28 mouse cellular contexts compared by ENCODE assay signal in genomic region chr3:135327176-135327575, GRCm38 (mm10). TPM values are rescaled to one million over a fixed set of nuclear protein-coding genes. Genes with fewer than 3 reads are reported as not detected.
DNase-seq lines count a peak whose midpoint lies in the region; TF ChIP-seq lines count a peak whose summit lies in the region.
"Had no signal": no experiment of that assay in that cellular context is flagged by ENCODE, and none has a peak within 500 bp of the region (broad histone marks: within the 10 kb centered on the region; RNA-seq: fewer than 3 reads in every experiment).

No protein-coding gene starts in this region.

- H3K27me3 ChIP-seq in kidney, adult 2 months (replicated peaks; ENCODE audit: control insufficient read depth, insufficient read depth, low read length): no peaks in the 10 kb centered on the region
- H3K27me3 ChIP-seq: CH12.LX; heart, embryonic 12.5 days; heart, embryonic 15.5 days; hindbrain, embryonic 12.5 days; hindbrain, embryonic 15.5 days; intestine, embryonic 15.5 days; Patski had no signal

- no peak for TF ChIP-seq CTCF in kidney, adult 2 months (conservative IDR thresholded peaks at IDR 0.05; ENCODE audit: insufficient read depth, insufficient read length, low read depth, low read length)

- no peaks in the 10 kb centered on the region for H3K4me1 ChIP-seq in kidney, adult 2 months (ENCODE audit: control insufficient read depth, insufficient read depth, low read length)
- H3K4me1 ChIP-seq: heart, embryonic 12.5 days; heart, embryonic 15.5 days; hindbrain, embryonic 15.5 days; intestine, embryonic 15.5 days had no signal

- H3K36me3 ChIP-seq in kidney, adult 2 months (ENCODE audit: control insufficient read depth, insufficient read depth, low read length): no peaks in the 10 kb centered on the region
- H3K36me3 ChIP-seq: G1E; heart, embryonic 12.5 days; heart, embryonic 15.5 days; hindbrain, embryonic 12.5 days; hindbrain, embryonic 15.5 days; intestine, embryonic 15.5 days had no signal

- H3K4me3 ChIP-seq in kidney, adult 2 months (ENCODE audit: insufficient read depth, low read depth, low read length): no peak overlapping the region
- H3K4me3 ChIP-seq: gastrocnemius, adult 2 months; heart, embryonic 12.5 days; heart, embryonic 15.5 days; hindbrain, embryonic 12.5 days; hindbrain, embryonic 15.5 days; intestine, embryonic 15.5 days had no signal

- peak; percentile 3 for DNase-seq in heart, adult 8-10 months (ENCODE audit: low spot score)
- DNase-seq in heart, adult 9 months (ENCODE audit: low spot score in 2 of 2): no peak
- peak; percentile 33 for DNase-seq in kidney, adult 2 months
- DNase-seq in kidney, postnatal 10 days: no peak
- DNase-seq in lung, postnatal 25 days (ENCODE audit: low spot score): peak; percentile 14
- DNase-seq in lung, adult 18-20 months: no peak
- DNase-seq in right cerebral cortex, postnatal 14 days: no peak
- DNase-seq: adrenal gland, adult 8-10 months; adrenal gland, postnatal 25 days; cerebellum, adult 11-12 months; cerebellum, adult 8-10 months; cerebellum, postnatal 10 days; cerebellum, postnatal 36 days; forebrain, postnatal 0 days; gastrocnemius, adult 2 months; gastrocnemius, postnatal 14 days; heart, adult 11 months had no signal

- no peak overlapping the region for H3K27ac ChIP-seq in kidney, adult 2 months (ENCODE audit: insufficient read depth, low read depth, low read length)
- H3K27ac ChIP-seq: gastrocnemius, adult 2 months; heart, embryonic 15.5 days; hindbrain, embryonic 12.5 days; hindbrain, embryonic 15.5 days; intestine, embryonic 15.5 days had no signal

- WGBS in kidney, adult 2 months: 55% methylated on average over 6 of the region's 6 CpGs

- TF ChIP-seq POLR2A in kidney, adult 2 months (IDR thresholded peaks at IDR 0.05; ENCODE audit: low read depth, low read length): no peak

RNA-seq across cellular contexts. Expression of gene Slc9b2, which starts 19.7 kb away (rescaled TPM):
- total RNA-seq in heart, adult 8-10 months (2022): under 1 TPM; 0.19 to 0.98 (median 0.72) TPM
- 0.30 and 0.59 TPM in 2 replicates for polyA plus RNA-seq in kidney, adult 2 months (2012; rRNA removed)
- total RNA-seq: G1E had no signal
- polyA plus RNA-seq: G1E, Patski had no signal

RNA-seq across cellular contexts. Expression of gene Slc9b1, which starts 20.7 kb away (rescaled TPM):
- under 1 TPM in 2 of 4 experiments, not detected in 2; 0.50 to 0.72 TPM for total RNA-seq in heart, adult 8-10 months (2022)
- 0.06 TPM in 1 of 2 replicates, not detected in the other for polyA plus RNA-seq in kidney, adult 2 months (2012; rRNA removed)
- total RNA-seq: forebrain, postnatal 0 days; gastrocnemius, adult 2 months; gastrocnemius, postnatal 14 days had no signal
- polyA plus RNA-seq: brain, embryonic 14.5 days; forebrain, embryonic 14.5 days; forebrain, postnatal 0 days; heart, embryonic 12.5 days; heart, embryonic 15.5 days; hindbrain, embryonic 12.5 days; hindbrain, embryonic 15.5 days; Patski had no signal

RNA-seq across cellular contexts. Expression of gene Bdh2, which starts 46.2 kb away (rescaled TPM):
- 1 to 10 TPM; 2.7 to 7.0 (median 5.2) TPM for total RNA-seq in heart, adult 8-10 months (2022)
- 247 and 284 TPM in 2 replicates for polyA plus RNA-seq in kidney, adult 2 months (2012; rRNA removed)
- polyA plus RNA-seq: activated CD4-positive, CD25-positive, alpha-beta regulatory T cell, adult 4 months; G1E had no signal

Comparison
In these comparisons a context has a peak if more than half of its experiments do, and no peak if none do; other contexts are left out.
1. DNase-seq: peak in heart, adult 8-10 months (single experiment), kidney, adult 2 months (single experiment) and lung, postnatal 25 days (single experiment); none in heart, adult 9 months (0 of 2), kidney, postnatal 10 days (single experiment), lung, adult 18-20 months (0 of 2) and right cerebral cortex, postnatal 14 days (single experiment).